Mouse (Mus musculus): ENCODE measurements around the gene Eipr1. TPM values are rescaled to one million over a fixed set of nuclear protein-coding genes. Genes with fewer than 3 reads are reported as not detected.

The Eipr1 gene
- polyA plus RNA-seq, 1 experiment from 2014 or later: 48.9 TPM

DNA sequence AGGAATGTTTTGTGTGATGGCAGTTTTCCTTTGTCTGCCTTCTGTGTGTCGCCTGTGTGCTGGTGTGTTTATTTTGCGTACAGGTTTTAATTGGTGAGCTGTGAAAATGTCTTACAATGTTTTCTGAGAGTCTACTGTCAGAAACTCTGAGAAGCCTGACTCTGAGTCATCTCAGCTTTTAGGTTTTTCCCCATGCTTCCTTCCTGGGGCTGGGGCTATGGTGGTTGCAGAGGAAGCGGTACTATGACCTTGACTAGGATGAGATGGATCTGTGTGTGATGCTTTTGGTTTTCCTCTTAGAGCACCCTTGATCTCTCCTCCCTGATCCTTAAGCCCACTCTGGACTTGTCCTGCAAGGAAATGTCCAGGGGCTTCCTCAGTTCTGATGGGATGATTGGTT, 84.1 kb downstream of the Eipr1 start:
- H3K4me3 ChIP-seq: no peak overlapping the region
- 0 out of 2 replicates have a peak overlapping the region, but pooled peaks have one; percentile 13 for H3K9ac ChIP-seq
- H3K4me2 ChIP-seq (replicated peaks): no peak overlapping the region
- ATAC-seq (ENCODE audit: low FRiP score): no peak
- no peaks in the 10 kb centered on the region for H3K9me3 ChIP-seq (replicated peaks)
- H3K27me3 ChIP-seq: no peaks in the 10 kb centered on the region
- no peaks in the 10 kb centered on the region for H3K36me3 ChIP-seq
- H3K4me1 ChIP-seq: peaks cover 5% of the 10 kb centered on the region
- no peak overlapping the region for H3K27ac ChIP-seq
- WGBS: 95% methylated on average over 3 of the region's 3 CpGs

DNA sequence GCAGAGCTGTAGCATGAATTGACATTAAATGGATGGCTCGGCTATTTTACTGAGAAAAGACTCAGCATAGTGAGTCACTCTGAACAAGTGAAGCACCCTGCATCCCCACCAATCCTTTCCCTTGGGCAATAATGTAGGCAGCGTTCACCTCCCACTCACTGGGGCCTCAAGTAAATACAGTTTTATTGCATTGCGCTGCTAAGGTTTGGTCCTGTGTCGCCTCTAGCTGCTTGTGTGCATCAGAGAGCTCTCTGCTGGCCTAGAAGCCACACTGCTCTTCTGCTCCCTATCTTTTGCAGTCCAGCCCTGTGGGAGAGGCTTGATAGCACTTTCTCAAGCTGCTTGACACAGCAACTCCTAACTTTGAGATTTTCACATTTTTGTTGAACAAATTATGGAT, 86.7 kb downstream of the Eipr1 start:
- 86% methylated on average over 4 of the region's 4 CpGs for WGBS
- Histone ChIP-seq H3K4me1 (peaks cover 5% of the 10 kb centered on the region), H3K27ac (no peak overlapping the region), H3K4me2 (replicated peaks) (no peak overlapping the region), H3K4me3 (no peak overlapping the region), H3K27me3 (no peaks in the 10 kb centered on the region), H3K36me3 (0 out of 2 replicates have a peak, but pooled peaks cover 3% of the 10 kb centered on the region), H3K9me3 (replicated peaks) (no peaks in the 10 kb centered on the region), H3K9ac (no peak overlapping the region)
- no peak for ATAC-seq (ENCODE audit: low FRiP score)

DNA sequence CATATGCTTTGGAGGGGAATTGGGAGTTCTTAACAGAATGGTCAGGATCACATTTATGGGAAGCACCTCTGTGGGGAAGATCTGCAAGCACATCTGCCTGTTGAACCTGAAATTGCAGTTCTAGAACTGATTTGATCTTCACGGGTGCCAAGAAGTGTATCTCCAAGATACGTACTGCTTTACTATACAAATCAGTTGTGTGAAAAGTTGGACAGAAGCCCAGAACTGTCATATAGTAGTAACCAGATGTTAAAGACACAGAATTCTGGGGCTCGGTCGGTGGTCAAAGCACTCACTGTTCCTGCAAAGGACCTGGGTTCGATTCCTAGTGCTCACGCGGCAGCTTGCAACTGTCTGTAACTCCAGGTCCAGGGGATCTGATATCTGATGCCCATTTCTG, 87.4 kb downstream of the Eipr1 start:
- H3K4me1 ChIP-seq: peaks cover 5% of the 10 kb centered on the region
- H3K9me3 ChIP-seq (replicated peaks): no peaks in the 10 kb centered on the region
- no peak overlapping the region for H3K9ac ChIP-seq
- 92% methylated on average over 7 of the region's 7 CpGs for WGBS
- H3K4me2 ChIP-seq (replicated peaks): no peak overlapping the region
- H3K4me3 ChIP-seq: no peak overlapping the region
- 0 out of 2 replicates have a peak, but pooled peaks cover 3% of the 10 kb centered on the region for H3K36me3 ChIP-seq
- no peaks in the 10 kb centered on the region for H3K27me3 ChIP-seq
- no peak overlapping the region for H3K27ac ChIP-seq
- ATAC-seq (ENCODE audit: low FRiP score): no peak

DNA sequence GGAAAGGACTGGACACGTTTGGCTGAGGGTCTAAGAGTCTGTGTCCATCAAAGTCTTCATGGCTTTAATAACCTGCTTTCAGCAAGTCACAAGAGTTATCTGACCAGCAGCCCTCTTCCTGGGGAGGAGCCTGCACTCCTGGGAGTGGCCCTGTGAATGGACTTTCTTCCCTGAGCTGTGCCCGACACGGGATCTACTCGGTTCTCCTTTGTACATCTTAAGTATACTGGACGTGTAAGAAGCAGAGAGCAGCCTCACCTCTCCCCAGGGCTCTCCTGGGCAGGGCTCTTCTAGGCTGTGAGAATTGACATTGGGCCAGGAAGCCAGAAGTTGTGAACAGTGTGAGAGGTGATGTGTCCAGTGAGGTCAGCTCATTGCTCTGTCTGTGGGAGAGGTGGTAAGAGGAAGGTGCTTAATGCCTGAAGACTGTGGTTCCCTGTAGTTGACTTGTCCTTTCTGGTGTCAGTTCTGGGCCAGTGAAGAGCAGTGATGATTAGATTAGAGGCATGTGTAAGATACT, 89.6 kb downstream of the Eipr1 start:
- no peaks in the 10 kb centered on the region for H3K27me3 ChIP-seq
- H3K4me3 ChIP-seq: no peak overlapping the region
- no peak overlapping the region for H3K9ac ChIP-seq
- ATAC-seq (ENCODE audit: low FRiP score): no peak
- H3K9me3 ChIP-seq (replicated peaks): no peaks in the 10 kb centered on the region
- H3K36me3 ChIP-seq: 0 out of 2 replicates have a peak, but pooled peaks cover 3% of the 10 kb centered on the region
- peaks cover 5% of the 10 kb centered on the region for H3K4me1 ChIP-seq
- no peak overlapping the region for H3K4me2 ChIP-seq (replicated peaks)
- 76% methylated on average over 5 of the region's 5 CpGs for WGBS
- no peak overlapping the region for H3K27ac ChIP-seq

DNA sequence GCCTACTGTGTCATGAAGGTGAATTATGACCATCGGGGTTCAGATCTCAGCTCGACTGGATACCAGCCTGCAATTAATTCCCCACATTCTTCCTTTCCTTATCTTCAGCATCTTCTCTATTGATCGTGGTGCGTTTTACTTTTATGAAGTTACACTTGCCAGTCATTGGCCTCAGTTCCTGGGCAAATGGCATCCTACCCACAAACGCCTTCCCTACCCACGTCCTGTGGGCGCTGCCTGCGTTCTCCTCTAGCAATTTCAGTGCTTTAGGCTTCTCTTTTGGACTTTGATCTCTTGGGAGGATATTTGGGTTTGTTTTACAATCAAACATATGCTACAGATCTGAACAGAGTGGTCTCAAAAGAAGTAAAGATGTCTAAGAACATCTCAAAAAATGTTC, 94.2 kb downstream of the Eipr1 start:
- ATAC-seq (ENCODE audit: low FRiP score): no peak
- H3K27ac ChIP-seq: no peak overlapping the region
- 91% methylated on average over 8 of the region's 8 CpGs for WGBS
- 0 out of 2 replicates have a peak, but pooled peaks cover 3% of the 10 kb centered on the region for H3K36me3 ChIP-seq
- H3K4me3 ChIP-seq: no peak overlapping the region
- H3K4me1 ChIP-seq: peaks cover 11% of the 10 kb centered on the region
- no peak overlapping the region for H3K9ac ChIP-seq
- no peak overlapping the region for H3K4me2 ChIP-seq (replicated peaks)
- no peaks in the 10 kb centered on the region for H3K9me3 ChIP-seq (replicated peaks)
- no peaks in the 10 kb centered on the region for H3K27me3 ChIP-seq

DNA sequence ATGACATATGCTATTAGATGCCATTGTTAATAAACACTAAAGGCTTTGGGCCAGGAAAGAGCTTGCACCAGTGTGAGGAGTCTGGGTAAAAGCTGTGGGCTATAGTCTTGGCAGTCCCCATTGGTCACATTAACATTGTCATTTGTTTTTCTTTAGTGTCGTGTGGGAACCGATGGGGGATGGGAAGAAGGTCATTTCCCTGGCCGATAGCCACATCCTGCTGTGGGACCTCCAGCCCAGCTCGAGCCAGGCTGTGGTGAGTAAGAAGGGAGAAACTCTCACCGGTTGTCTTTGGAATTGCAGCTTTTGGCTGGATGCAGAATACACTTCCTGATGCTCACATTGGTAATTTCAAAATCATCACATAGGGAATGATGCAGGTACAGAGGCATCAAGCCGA, 95.8 kb downstream of the Eipr1 start:
- 0 out of 2 replicates have a peak, but pooled peaks cover 3% of the 10 kb centered on the region for H3K36me3 ChIP-seq
- H3K9me3 ChIP-seq (replicated peaks): no peaks in the 10 kb centered on the region
- WGBS: 70% methylated on average over 6 of the region's 6 CpGs
- peak overlapping the region; percentile 86; the same call in 1 of the 2 replicates for H3K27ac ChIP-seq
- no peak overlapping the region for H3K9ac ChIP-seq
- peaks cover 11% of the 10 kb centered on the region for H3K4me1 ChIP-seq
- no peaks in the 10 kb centered on the region for H3K27me3 ChIP-seq
- H3K4me2 ChIP-seq (replicated peaks): no peak overlapping the region
- no peak for ATAC-seq (ENCODE audit: low FRiP score)
- no peak overlapping the region for H3K4me3 ChIP-seq

DNA sequence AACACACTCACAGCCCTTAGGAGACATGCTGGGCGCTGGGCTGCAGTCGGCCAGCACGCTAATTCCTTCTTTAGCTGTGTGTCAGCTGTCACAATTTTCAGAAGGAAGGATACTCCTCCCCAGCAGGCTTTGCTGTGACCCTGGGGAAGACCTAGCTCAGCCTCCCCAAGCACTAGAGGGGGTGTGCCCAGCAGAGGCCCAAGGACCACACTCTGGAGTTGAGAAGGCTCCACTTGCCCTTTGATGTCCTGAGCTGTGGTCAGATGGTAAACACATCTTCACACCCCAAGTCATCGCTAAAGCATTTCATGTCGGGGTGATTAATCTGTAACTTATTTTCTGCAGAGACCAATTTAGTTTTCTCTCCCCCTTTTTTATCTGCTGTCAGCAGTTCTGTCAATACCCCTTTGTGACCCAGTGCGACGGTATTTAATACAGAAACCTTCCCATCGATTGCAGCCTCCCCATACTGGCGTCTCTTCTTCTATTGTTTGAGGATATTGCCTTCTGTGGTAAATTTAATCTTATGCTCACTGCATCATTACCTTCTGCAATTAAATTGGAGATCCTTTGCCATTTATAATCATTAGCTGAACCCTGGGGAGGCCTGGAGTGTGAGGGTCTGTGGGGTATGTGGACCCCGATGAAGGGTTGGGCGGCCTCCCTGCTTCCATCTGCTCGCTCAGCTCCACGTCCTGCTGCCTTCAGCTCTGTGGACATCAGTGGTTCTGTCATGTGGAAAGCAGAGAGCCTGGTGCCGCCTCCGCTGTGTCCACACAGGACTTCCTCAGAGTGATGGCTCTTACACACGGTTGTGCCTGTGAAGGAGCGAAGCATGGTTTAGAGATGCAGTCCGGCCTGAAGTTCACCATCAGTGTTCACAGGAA, 97.4 kb downstream of the Eipr1 start:
- H3K4me2 ChIP-seq (replicated peaks): no peak overlapping the region
- 47% methylated on average over 18 of the region's 18 CpGs for WGBS
- H3K9ac ChIP-seq: no peak overlapping the region
- peak; percentile 92 for ATAC-seq (ENCODE audit: low FRiP score)
- no peaks in the 10 kb centered on the region for H3K9me3 ChIP-seq (replicated peaks)
- H3K27me3 ChIP-seq: no peaks in the 10 kb centered on the region
- H3K4me3 ChIP-seq: no peak overlapping the region
- H3K4me1 ChIP-seq: peaks cover 11% of the 10 kb centered on the region
- H3K27ac ChIP-seq: peak overlapping the region; percentile 86
- H3K36me3 ChIP-seq: no peaks in the 10 kb centered on the region

DNA sequence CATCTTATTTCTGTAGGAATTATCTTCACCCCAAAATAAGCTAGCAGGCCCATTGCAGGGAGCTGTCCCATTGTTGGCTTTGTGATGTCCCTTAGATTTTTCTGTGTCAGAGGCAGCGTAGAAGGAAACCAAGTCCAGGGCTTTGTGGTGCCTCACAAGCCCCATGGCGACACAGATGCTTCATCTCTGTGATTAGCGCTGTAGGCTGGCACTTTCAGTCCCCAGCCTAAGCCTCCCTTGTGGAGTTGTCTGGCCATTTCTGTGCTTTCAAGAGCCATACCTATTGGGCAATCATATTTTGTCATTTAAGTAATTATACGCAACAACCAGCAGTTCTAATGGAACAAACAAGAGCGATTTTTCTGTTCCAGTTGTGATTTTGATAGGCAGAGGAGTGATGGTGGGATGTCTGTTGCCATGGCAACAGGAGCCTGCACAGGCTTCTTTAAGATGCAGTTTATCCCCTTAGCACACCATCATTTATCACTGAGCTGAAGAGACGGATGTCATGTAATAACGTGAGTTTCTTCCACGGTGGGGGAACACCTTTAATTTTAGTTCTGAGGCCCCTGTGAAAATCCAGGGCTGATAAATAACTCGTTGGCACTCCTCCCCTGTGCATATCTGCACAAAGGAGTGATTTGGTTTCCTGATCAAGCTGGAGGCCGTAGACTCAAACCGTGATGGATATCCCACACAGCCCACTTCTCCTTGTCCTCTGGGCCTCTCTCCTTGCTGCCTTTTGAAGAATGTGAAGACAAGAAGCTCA, 108.1 kb downstream of the Eipr1 start:
- Histone ChIP-seq H3K4me2 (replicated peaks) (peak overlapping the region; percentile 2; the same call in 1 of the 2 replicates), H3K9me3 (replicated peaks) (no peaks in the 10 kb centered on the region), H3K27ac (peak overlapping the region; percentile 93), H3K4me3 (no peak overlapping the region), H3K4me1 (peaks cover 28% of the 10 kb centered on the region), H3K36me3 (no peaks in the 10 kb centered on the region), H3K9ac (peak overlapping the region; percentile 20; the same call in 1 of the 2 replicates), H3K27me3 (no peaks in the 10 kb centered on the region)
- 35% methylated on average over 11 of the region's 11 CpGs for WGBS
- ATAC-seq (ENCODE audit: low FRiP score): peak; percentile 88

DNA sequence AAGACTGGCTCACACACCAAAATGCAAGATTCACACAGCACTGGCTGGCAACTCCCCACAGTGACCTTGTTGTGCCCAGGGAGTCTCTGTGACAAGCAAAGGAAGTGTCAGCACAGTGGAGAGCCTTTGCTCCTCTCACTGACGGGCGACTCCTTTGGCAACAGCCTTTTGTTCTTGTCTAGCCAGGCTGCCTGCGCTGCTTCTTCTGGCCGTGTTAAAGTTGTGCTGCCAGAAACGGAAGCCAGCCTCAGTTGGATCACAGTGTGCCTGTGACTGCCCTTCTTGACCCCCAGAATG, 108.6 kb downstream of the Eipr1 start:
- H3K4me3 ChIP-seq: no peak overlapping the region
- peak; percentile 72 for ATAC-seq (ENCODE audit: low FRiP score)
- peak overlapping the region; percentile 20; the same call in 1 of the 2 replicates for H3K9ac ChIP-seq
- no peaks in the 10 kb centered on the region for H3K36me3 ChIP-seq
- H3K27ac ChIP-seq: peak overlapping the region; percentile 93
- 21% methylated on average over 5 of the region's 5 CpGs for WGBS
- peak overlapping the region; percentile 2; the same call in 1 of the 2 replicates for H3K4me2 ChIP-seq (replicated peaks)
- no peaks in the 10 kb centered on the region for H3K9me3 ChIP-seq (replicated peaks)
- H3K27me3 ChIP-seq: no peaks in the 10 kb centered on the region
- H3K4me1 ChIP-seq: peaks cover 28% of the 10 kb centered on the region

DNA sequence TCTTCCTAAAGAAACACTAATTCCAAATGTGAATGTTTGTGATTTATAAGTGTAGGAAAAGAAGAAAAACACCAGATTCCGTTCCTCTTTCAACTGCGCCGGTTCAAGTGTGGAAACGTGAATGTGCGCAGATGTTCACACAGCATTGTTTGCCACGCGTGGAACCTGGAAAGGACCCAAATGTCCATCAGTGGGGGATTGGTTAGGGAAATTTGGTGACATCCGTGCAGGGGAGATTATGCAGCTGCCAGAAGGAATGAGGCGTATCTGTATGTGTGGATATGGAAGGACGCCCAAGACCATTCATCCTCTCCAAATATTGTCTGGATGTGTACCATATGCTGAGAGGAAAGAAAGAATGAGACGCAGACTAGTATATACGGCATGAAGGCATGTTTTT, 111.7 kb downstream of the Eipr1 start:
- no peaks in the 10 kb centered on the region for H3K9me3 ChIP-seq (replicated peaks)
- no peak for ATAC-seq (ENCODE audit: low FRiP score)
- H3K4me2 ChIP-seq (replicated peaks): no peak overlapping the region
- no peak overlapping the region for H3K9ac ChIP-seq
- WGBS: 77% methylated on average over 12 of the region's 12 CpGs
- H3K27ac ChIP-seq: peak overlapping the region; percentile 67
- no peaks in the 10 kb centered on the region for H3K27me3 ChIP-seq
- no peak overlapping the region for H3K4me3 ChIP-seq
- H3K36me3 ChIP-seq: peaks cover 10% of the 10 kb centered on the region; the same call in 1 of the 2 replicates
- H3K4me1 ChIP-seq: peaks cover 40% of the 10 kb centered on the region

DNA sequence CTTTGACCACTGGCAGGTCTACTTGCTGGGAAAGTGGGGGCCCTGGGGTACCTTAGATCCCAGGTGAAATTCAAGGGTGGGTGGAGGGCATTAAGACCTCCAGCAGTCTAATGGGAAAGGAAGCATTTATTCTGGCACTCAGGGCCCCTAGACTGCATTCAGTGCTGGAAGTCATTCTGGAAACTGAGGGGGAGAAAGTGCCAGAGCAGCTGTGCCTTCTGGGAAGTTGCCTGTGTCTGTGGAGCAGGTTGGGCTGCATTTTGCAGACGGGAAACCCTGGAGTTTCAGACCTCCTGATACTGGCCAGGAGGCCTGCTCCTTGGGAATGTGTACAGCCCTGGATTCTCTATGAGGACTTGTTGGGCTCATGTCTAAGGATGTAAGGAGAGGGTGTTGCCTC, 114.5 kb downstream of the Eipr1 start:
- Histone ChIP-seq H3K27me3 (no peaks in the 10 kb centered on the region), H3K27ac (peak overlapping the region; percentile 64; the same call in 1 of the 2 replicates), H3K9ac (no peak overlapping the region), H3K36me3 (peaks cover 17% of the 10 kb centered on the region; the same call in 1 of the 2 replicates), H3K9me3 (replicated peaks) (no peaks in the 10 kb centered on the region), H3K4me2 (replicated peaks) (no peak overlapping the region), H3K4me3 (no peak overlapping the region), H3K4me1 (peaks cover 22% of the 10 kb centered on the region)
- 71% methylated on average over 1 of the region's 1 CpGs for WGBS
- no peak for ATAC-seq (ENCODE audit: low FRiP score)

DNA sequence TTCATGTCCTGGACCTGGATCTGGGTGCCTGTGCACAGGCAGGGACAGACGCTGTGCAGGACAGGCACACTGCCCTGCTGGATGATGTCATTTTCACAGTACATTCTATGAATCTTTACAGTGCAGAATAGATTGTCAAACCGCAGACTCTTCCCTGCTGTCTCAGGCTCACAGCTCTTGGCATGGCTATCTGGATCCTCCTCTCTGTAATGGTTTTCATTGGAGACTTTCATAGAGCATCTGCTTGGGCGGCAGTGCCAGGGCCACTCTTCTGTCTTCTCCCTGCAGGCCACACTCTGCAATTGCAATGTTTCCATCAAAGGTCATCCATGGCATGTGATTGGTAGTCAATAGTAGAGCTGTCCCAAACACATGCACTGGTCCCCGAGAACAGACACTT, 117.2 kb downstream of the Eipr1 start:
- Histone ChIP-seq H3K4me1 (peaks cover 14% of the 10 kb centered on the region), H3K4me2 (replicated peaks) (no peak overlapping the region), H3K4me3 (no peak overlapping the region), H3K36me3 (peaks cover 17% of the 10 kb centered on the region; the same call in 1 of the 2 replicates), H3K9ac (no peak overlapping the region), H3K27ac (no peak overlapping the region), H3K27me3 (no peaks in the 10 kb centered on the region), H3K9me3 (replicated peaks) (no peaks in the 10 kb centered on the region)
- ATAC-seq (ENCODE audit: low FRiP score): no peak
- 92% methylated on average over 4 of the region's 4 CpGs for WGBS
